Mouse (Mus musculus): Measurements from ENCODE around the gene Pan2. TPM values are rescaled to one million over a fixed set of nuclear protein-coding genes. Genes with fewer than 3 reads are reported as not detected.

Pan2 gene
- total RNA-seq, 2 experiments from 2014 or later, result 15.8 TPM

GRCm38 (mm10) chr10:128337306-128338181, 34.4 kb downstream of the Pan2 start, which contains the start of gene Cs:
TSS of gene Cs (plus strand) at chr10:128337734.
- peak within 1 kb of the TSS; percentile 96 for H3K27ac ChIP-seq
- H3K4me3 ChIP-seq, result peak within 1 kb of the TSS; percentile 97
- intact Hi-C loops (cut with DNase I), result loop anchor here (2.0 to 5.0 kb wide), 3 partner anchors 21 to 120 kb away; partner anchors contain the start of genes Coq10a and Smarcc2
- TF ChIP-seq CTCF (IDR thresholded peaks at IDR 0.05), result no peak
- DNase-seq (ENCODE audit: extremely low spot score in 1 of 2, low spot score in 2 of 2), result peak; percentile 95

- peak overlapping the region; percentile 96 for H3K27ac ChIP-seq
- intact Hi-C loops (cut with DNase I), result loop anchor here (2.0 to 5.0 kb wide), 2 partner anchors 30 to 119 kb away; partner anchors contain the start of genes Coq10a and Smarcc2
These were observed 35.3 kb downstream of the Pan2 start for GRCm38 (mm10) chr10:128338415-128338814.

GRCm38 (mm10) chr10:128338948-128339347, 35.8 kb downstream of the Pan2 start:
- intact Hi-C loops (cut with DNase I), result loop anchor here (2.0 to 5.0 kb wide), 2 partner anchors 30 to 118 kb away; partner anchors contain the start of genes Coq10a and Smarcc2
- H3K27ac ChIP-seq, result peak overlapping the region; percentile 24
- no peak for DNase-seq (ENCODE audit: extremely low spot score in 1 of 2, low spot score in 2 of 2)
- peak overlapping the region; percentile 97 for H3K4me3 ChIP-seq
- no peak for TF ChIP-seq CTCF (IDR thresholded peaks at IDR 0.05)

More at GRCm38 (mm10) chr10:128338415-128338814, 35.3 kb downstream of the Pan2 start:
- H3K4me3 ChIP-seq, result peak overlapping the region; percentile 97
- DNase-seq (ENCODE audit: extremely low spot score in 1 of 2, low spot score in 2 of 2), result no peak
- no peak for TF ChIP-seq CTCF (IDR thresholded peaks at IDR 0.05)

- no peak overlapping the region for H3K27ac ChIP-seq
- intact Hi-C loops (cut with DNase I), result no loop called here
These were observed 37.1 kb downstream of the Pan2 start for GRCm38 (mm10) chr10:128340257-128340656.

GRCm38 (mm10) chr10:128343436-128343835, 40.3 kb downstream of the Pan2 start:
- Histone ChIP-seq H3K4me3 (no peak overlapping the region), H3K27ac (peak overlapping the region; percentile 50; the same call in 1 of the 2 replicates)
- no peak for TF ChIP-seq CTCF (IDR thresholded peaks at IDR 0.05)
- no peak for DNase-seq (ENCODE audit: extremely low spot score in 1 of 2, low spot score in 2 of 2)
- intact Hi-C loops (cut with DNase I), result no loop called here

More at GRCm38 (mm10) chr10:128340257-128340656, 37.1 kb downstream of the Pan2 start:
- no peak overlapping the region for H3K4me3 ChIP-seq
- peak; percentile 12 for TF ChIP-seq CTCF (IDR thresholded peaks at IDR 0.05)
- DNase-seq (ENCODE audit: extremely low spot score in 1 of 2, low spot score in 2 of 2), result no peak

- Histone ChIP-seq H3K4me3 (no peak overlapping the region), H3K27ac (peak overlapping the region; percentile 57; the same call in 1 of the 2 replicates)
- peak; percentile 49 to 70 for DNase-seq (ENCODE audit: extremely low spot score in 1 of 2, low spot score in 2 of 2)
- no peak for TF ChIP-seq CTCF (IDR thresholded peaks at IDR 0.05)
- intact Hi-C loops (cut with DNase I), result no loop called here
These were observed 41.6 kb downstream of the Pan2 start for GRCm38 (mm10) chr10:128344568-128345275.

GRCm38 (mm10) chr10:128347541-128347940, 44.4 kb downstream of the Pan2 start:
- intact Hi-C loops (cut with DNase I), result no loop called here
- no peak overlapping the region for H3K27ac ChIP-seq
- DNase-seq (ENCODE audit: extremely low spot score in 1 of 2, low spot score in 2 of 2), result no peak

GRCm38 (mm10) chr10:128358796-128359195, 55.7 kb downstream of the Pan2 start:
- peak; percentile 76 for TF ChIP-seq CTCF (IDR thresholded peaks at IDR 0.05)
- intact Hi-C loops (cut with DNase I), result loop anchor here (2.0 kb wide), 1 partner anchor 22 kb away; the partner anchor contains the start of gene Cs
- Histone ChIP-seq H3K4me3 (no peak overlapping the region), H3K27ac (no peak overlapping the region)
- peak in 1 of 2 experiments; percentile 43 for DNase-seq (ENCODE audit: extremely low spot score in 1 of 2, low spot score in 2 of 2)

More at GRCm38 (mm10) chr10:128347541-128347940, 44.4 kb downstream of the Pan2 start:
- no peak for TF ChIP-seq CTCF (IDR thresholded peaks at IDR 0.05)
- H3K4me3 ChIP-seq, result no peak overlapping the region

GRCm38 (mm10) chr10:128359226-128359625, 56.1 kb downstream of the Pan2 start:
- TF ChIP-seq CTCF (IDR thresholded peaks at IDR 0.05), result no peak
- no peak overlapping the region for H3K27ac ChIP-seq
- DNase-seq (ENCODE audit: extremely low spot score in 1 of 2, low spot score in 2 of 2), result no peak
- H3K4me3 ChIP-seq, result no peak overlapping the region
- intact Hi-C loops (cut with DNase I), result loop anchor here (2.0 kb wide), 1 partner anchor 22 kb away; the partner anchor contains the start of gene Cs

GRCm38 (mm10) chr10:128361836-128362235, 58.7 kb downstream of the Pan2 start:
- no peak for DNase-seq (ENCODE audit: extremely low spot score in 1 of 2, low spot score in 2 of 2)
- intact Hi-C loops (cut with DNase I), result no loop called here
- TF ChIP-seq CTCF (IDR thresholded peaks at IDR 0.05), result no peak
- Histone ChIP-seq H3K4me3 (no peak overlapping the region), H3K27ac (no peak overlapping the region)

- no peak for DNase-seq (ENCODE audit: extremely low spot score in 1 of 2, low spot score in 2 of 2)
- H3K4me3 ChIP-seq, result no peak overlapping the region
- no peak overlapping the region; the same call in 1 of the 2 replicates for H3K27ac ChIP-seq
- peak; percentile 63 for TF ChIP-seq CTCF (IDR thresholded peaks at IDR 0.05)
- intact Hi-C loops (cut with DNase I), result no loop called here
These were observed 59.4 kb downstream of the Pan2 start for GRCm38 (mm10) chr10:128362568-128362967.
